Mouse (Mus musculus) fibroblast of lung, adult 2 months (primary cell): ENCODE results near the gene Lhpp.

ENCODE experiments used
- DNase-seq: peaks from one replicate; pipeline ENCODE4 v3.0.0-alpha.2; 2011; ENCODE audit warnings: low read depth

The Lhpp gene

GRCm38 (mm10) chr7:132599071-132599975, 11.1 kb upstream of the Lhpp start, which contains the start of gene Nkx1-2:
TSS of gene Nkx1-2 (minus strand) at chr7:132599637.
- no peak for DNase-seq

GRCm38 (mm10) chr7:132600026-132600425, 10.4 kb upstream of the Lhpp start:
- DNase-seq, result no peak

GRCm38 (mm10) chr7:132600926-132601325, 9.5 kb upstream of the Lhpp start:
- DNase-seq, result no peak

GRCm38 (mm10) chr7:132604720-132605119, 5.7 kb upstream of the Lhpp start:
- DNase-seq, result no peak

GRCm38 (mm10) chr7:132605689-132606088, 4.7 kb upstream of the Lhpp start:
- DNase-seq, result no peak

- DNase-seq, result no peak
These were observed 2.0 kb upstream of the Lhpp start for GRCm38 (mm10) chr7:132608316-132609020.

- no peak for DNase-seq
These were observed 1.1 kb downstream of the Lhpp start for GRCm38 (mm10) chr7:132611530-132611929.

- no peak for DNase-seq
These were observed 4.9 kb downstream of the Lhpp start for GRCm38 (mm10) chr7:132615346-132615745.

- DNase-seq, result no peak
These were observed 6.0 kb downstream of the Lhpp start for GRCm38 (mm10) chr7:132616391-132616790.

GRCm38 (mm10) chr7:132617021-132617564, 6.7 kb downstream of the Lhpp start:
- no peak for DNase-seq

GRCm38 (mm10) chr7:132619549-132619948, 9.1 kb downstream of the Lhpp start:
- no peak for DNase-seq

- DNase-seq, result no peak
These were observed 9.8 kb downstream of the Lhpp start for GRCm38 (mm10) chr7:132619975-132620918.

- DNase-seq, result no peak
These were observed 13.7 kb downstream of the Lhpp start for GRCm38 (mm10) chr7:132624161-132624560.

GRCm38 (mm10) chr7:132626174-132626573, 15.7 kb downstream of the Lhpp start:
- DNase-seq, result no peak

- no peak for DNase-seq
These were observed 17.0 kb downstream of the Lhpp start for GRCm38 (mm10) chr7:132627448-132627847.

- DNase-seq, result no peak
These were observed 20.9 kb downstream of the Lhpp start for GRCm38 (mm10) chr7:132631313-132631712.

- DNase-seq, result no peak
These were observed 26.9 kb downstream of the Lhpp start for GRCm38 (mm10) chr7:132637292-132637691.

- DNase-seq, result no peak
These were observed 28.1 kb downstream of the Lhpp start for GRCm38 (mm10) chr7:132638446-132639087.

- DNase-seq, result no peak
These were observed 30.5 kb downstream of the Lhpp start for GRCm38 (mm10) chr7:132640946-132641345.

GRCm38 (mm10) chr7:132641606-132642005, 31.2 kb downstream of the Lhpp start:
- no peak for DNase-seq

- no peak for DNase-seq
These were observed 34.3 kb downstream of the Lhpp start for GRCm38 (mm10) chr7:132644605-132645279.
